Mouse (Mus musculus): ENCODE data around the gene Ly6g5c.

GRCm38 (mm10) chr17:35106522-35106921 lies 1.6 kb upstream of the Ly6g5c start:
- TF ChIP-seq CTCF (IDR thresholded peaks at IDR 0.05) (no peak), POLR2A (IDR thresholded peaks at IDR 0.05; ENCODE audit: insufficient read depth, low read depth, low read length) (no peak), EP300 (IDR thresholded peaks at IDR 0.05; ENCODE audit: insufficient read depth, low read depth, low read length) (no peak)

All from heart, adult 2 months (tissue).